Mouse (Mus musculus): ENCODE results near the gene Slc38a10.

Slc38a10 gene

GRCm38 (mm10) chr11:120173213-120173612 lies 22.1 kb upstream of the Slc38a10 start:
- DNase-seq = no peak

DNA sequence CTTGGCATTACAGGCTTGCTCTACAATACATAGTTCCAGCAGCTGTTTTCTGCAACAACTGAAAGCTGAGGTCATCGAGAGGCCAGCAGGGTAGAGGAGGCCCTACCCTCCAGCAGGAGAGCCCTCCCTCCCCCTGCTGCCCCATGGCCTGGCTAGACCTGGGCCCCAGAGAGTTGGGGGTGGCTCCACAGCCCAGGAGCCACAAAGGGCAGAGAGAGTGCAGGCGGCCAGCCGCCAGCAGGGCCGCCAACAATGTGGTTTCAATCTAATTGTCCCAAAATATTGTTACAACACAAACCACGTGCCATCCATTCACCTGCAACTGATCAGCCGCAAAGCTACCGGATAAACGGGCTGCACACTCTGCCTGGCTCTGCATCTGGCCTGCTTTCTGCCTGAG lies 20.0 kb upstream of the Slc38a10 start:
- no peak for DNase-seq

DNA sequence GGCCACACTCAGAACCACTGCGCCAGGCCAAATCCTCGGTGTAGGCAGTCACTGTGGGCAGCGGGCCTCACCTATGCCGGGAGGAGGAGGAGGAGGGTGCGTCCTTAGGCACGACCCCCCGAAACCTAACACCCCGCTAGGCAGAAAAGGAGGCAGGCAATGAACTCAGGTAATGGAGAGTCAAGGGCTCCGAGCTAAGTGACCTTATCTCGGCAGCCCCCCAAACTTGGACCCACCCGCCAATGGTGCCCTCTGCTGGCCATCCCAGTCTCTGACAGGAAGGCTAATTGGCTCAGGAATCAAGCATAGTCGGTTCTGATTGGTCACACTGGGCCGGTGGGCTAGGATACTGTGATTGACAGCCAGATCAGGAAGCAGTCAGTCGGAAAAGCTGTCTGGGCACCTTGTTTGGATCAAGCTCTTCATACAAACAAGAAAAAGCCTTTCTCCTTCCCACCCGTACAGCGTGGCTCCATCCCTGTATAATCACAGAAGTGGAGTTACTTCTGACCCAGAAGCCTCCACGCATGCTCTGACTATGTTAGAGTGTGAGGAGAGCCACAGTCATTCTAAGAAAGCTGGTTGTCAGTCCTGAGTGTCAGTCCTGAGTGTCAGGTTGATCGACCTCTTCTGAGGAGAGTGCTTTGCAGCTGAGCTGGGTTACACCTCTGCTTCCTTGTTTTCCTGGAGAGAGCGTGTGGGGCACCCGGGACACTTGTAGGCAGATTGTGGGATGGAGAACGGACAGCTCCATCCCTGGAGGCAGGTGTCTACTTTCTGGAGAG lies 18.3 kb upstream of the Slc38a10 start:
- DNase-seq = peak; percentile 62

- DNase-seq = no peak
These were observed 17.4 kb upstream of the Slc38a10 start for GRCm38 (mm10) chr11:120168516-120168915.

DNA sequence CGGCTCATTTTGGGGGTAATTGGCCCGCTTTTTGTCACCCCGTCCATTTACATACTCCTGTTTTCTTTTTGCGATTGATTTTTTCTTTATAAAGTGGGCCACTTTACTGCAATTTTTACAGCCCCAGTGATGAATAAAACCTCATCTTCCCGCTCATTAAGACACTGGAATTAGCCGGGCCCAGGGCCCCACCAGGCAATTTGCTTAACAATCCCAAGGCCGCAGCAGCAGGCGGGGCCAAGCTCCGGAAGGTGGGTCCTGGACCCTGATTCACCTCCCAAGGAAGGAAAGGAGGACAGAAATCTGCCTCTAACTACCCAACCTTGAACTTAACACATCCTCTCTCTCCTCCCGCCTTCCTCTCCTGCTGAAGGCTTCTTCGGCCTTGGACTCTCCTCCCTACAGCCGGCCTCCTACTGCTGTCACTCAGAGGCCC lies 16.8 kb upstream of the Slc38a10 start:
- DNase-seq = no peak

DNA sequence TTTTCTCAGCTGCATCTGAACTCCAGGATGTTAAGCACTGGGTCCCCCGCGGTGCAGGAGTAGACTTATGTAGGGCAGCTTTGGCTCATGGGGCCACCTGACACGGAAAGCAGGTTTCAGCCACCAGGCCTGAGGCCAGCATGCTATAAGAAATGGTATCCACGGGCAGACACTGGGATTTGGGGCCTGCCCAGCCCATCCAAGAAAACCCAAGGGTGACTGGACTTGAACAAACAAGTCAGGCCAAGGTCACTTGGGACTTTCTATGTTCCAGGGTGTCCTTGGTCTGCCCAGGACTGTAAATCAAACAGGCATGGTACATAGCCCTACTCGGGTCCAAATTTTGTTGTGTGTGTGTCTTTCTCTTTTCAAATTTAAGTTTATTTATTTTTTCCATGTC lies 15.9 kb upstream of the Slc38a10 start:
- no peak for DNase-seq

DNA sequence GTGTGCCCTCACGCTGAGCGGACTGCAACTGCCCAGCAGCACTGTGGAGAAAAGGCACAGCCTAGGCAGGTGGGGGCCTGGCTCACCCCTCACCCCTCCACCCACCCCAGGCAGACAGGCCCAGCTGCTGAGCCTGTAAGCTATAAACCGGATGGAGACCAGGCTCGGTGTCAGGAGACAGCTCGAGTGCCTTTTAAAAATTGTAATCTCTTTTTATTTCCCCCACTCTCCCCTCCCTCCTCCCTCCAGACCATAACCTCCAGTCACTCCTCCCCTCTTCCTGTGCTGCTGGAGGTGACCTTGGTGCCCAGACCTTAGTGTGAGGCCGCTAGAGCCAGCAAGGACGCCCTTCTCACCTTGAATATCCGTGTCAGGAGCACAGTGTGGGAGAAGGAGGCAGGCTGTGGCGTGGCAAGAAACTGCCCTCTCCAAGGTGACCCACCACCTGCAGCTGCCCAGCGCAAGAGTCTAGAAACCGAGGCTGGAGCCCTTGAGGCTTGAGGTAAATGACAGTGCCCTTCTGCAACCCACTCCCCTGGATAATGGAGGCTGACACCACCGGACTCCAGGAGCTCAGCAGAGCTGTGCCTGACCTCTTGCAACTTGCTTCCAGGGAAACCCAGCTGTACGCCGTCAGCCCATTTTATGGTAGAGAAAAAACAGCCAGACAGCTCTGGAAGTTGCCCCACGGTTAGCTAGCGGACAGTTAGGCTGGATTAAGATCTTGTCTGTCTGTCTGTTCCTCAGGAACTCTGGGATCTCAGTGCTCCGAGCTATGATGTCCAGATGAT lies 13.5 kb upstream of the Slc38a10 start:
- DNase-seq = peak; percentile 74

DNA sequence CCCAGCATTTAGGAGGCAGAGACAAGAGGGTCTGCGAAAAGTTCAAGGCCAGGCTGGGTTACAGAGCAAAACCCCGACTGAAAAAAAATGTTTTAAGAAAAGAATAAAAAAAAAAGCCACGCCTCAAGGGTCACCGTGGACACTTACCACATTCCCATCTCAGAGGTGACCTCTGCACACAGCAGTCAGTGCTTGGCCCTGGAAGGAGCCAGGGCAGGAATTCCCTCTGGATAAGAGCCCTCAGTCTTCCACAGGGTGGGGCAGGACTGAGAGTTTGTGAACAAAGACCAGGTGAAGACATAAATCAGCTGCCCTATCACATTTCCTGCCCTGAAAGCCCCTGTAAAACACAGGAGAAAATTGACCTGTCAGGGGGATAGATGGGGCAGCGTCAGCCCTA lies 12.9 kb upstream of the Slc38a10 start:
- no peak for DNase-seq

- no peak for DNase-seq
These were observed 12.1 kb upstream of the Slc38a10 start for GRCm38 (mm10) chr11:120163207-120163606.

DNA sequence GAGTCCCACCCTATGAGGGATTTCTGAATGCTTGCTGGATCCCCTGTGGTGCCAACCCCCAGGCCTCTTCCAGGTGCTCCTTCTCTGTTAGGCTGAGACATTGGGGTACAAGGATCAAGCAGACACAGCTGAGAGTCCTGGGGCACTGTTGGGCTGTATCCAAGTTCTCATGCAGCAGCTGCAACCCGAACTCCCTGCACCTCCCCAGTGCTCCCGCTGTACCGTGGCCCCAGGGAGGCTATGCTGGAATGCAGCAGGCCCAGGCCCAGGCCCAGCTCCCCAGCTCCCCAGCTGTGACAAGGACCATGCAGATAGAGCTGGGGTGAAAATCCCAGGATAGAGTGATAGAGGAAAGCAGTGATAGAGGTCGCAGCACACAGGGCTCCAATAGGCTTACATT lies 10.1 kb upstream of the Slc38a10 start:
- no peak for DNase-seq

- DNase-seq = no peak
These were observed 9.3 kb upstream of the Slc38a10 start for GRCm38 (mm10) chr11:120160478-120160877.

GRCm38 (mm10) chr11:120159653-120160052 lies 8.5 kb upstream of the Slc38a10 start:
- no peak for DNase-seq

GRCm38 (mm10) chr11:120158828-120159227 lies 7.7 kb upstream of the Slc38a10 start:
- DNase-seq = no peak

DNA sequence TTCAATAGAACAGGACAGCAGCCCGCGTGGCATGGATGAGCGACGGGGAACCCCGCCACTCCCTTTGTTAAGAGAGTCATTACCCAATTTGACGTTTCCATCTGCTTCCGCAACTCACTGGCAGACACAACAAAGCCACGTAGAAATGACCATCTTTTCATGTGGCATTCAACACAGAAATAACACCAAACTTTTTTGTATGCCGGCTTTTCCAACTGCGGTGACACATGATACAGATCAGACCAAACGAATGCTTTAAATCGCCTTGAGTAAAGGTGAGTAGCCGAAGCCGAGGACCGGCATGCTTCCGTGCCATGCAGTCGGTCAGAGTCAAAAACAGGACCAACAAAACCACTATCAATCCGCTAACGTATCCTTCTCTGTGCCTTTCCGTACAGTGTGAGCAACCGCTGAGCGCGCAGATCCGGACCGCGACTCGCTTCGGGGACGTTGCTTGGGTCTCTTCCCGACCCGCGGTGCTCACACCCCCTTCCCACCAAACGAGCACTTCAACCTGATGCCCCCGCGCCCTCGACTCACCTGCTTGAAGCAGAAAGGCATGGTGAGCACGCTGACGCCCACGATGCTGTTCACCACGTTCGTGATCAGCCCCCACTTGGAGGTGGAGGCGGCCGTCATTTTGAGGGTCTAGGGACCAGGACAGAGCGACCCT lies 570 bp downstream of the Slc38a10 start:
- DNase-seq = no peak

DNA sequence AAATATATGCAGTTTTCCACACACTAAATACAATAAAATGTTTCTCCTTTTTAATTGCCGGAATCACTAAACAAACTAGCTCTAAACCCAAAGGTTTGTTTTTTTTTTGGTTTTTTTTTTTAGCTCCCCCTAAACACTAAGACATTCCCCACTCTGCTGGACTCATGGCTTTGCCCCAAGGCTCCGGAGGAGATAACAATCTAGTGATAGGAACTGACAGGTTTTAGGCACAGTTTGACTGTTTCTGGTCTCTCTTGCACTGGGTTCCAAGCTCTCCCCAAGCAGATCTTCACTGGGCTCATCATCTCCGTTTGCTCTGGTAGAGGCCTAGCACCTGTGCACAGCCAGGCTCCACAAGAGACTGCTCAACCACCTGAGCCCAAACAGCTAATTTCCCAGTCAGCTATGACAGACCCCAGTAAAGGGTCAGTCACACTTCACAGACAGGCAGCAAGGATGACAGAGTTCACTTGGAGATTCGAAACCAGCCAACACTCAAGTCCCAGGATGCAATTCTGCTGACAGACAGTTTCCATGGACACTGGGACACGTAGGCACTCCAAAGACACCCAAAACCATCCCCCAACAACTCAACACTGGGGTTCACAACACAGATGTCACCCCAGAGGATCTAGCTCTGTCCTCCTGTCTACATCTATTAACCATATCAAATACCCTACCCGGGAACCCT lies 1.5 kb downstream of the Slc38a10 start:
- DNase-seq = peak; percentile 60

DNA sequence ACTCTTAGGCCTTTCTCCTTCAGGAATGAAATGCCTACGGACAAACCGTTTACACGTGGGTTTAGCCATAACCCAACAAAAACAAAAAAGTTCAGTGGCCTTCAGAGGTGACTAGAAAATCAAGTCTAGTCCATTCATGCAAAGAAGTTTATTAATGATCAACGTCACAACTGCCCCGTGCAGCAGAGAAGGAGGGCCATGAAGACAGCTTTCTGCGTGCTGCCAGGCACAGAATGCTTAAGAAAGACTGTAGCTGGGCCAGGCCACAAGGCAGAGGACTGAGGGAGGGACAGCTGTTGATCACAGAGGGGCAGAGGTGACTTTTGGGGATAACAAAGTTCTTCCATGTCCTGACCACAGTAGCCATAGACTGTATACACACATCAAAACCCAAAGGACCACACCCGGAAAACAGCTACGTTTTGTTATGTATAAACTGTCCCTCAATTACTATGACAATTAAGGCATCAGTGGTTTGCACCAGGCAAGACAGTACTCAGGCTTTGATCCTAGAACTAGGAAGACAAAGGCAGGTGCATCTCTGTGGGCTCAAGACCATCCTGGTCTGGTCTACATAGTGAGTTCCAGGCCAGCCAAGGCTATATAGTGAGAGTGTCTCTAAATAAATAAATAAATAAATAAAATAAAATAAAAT lies 2.8 kb downstream of the Slc38a10 start:
- peak; percentile 84 for DNase-seq

- DNase-seq = peak; percentile 93
These were observed 7.2 kb downstream of the Slc38a10 start for GRCm38 (mm10) chr11:120143708-120144497.

DNA sequence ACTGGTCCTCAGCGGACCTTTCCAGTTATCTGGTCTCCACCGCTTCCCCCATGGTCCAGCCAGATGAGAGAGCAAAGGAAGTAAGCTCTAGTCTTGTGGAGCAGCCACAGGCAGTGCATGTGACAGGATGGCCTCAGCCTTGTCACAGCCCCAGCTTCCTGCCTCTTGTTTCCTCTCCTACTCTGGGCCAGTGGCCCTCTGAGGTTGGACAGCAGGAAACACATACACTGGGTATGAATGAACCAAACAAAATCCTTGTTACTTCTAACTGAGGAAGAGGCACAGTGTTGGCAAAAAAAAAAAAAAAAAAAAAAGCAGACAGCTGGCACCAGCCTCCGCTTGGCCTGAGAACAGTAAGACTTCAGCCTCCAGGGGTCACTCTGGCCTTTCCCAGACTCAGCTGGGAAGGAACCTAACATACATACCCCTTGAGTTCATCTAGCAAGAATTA lies 8.5 kb downstream of the Slc38a10 start:
- DNase-seq = peak; percentile 85

- no peak for DNase-seq
These were observed 10.9 kb downstream of the Slc38a10 start for GRCm38 (mm10) chr11:120140255-120140654.

DNA sequence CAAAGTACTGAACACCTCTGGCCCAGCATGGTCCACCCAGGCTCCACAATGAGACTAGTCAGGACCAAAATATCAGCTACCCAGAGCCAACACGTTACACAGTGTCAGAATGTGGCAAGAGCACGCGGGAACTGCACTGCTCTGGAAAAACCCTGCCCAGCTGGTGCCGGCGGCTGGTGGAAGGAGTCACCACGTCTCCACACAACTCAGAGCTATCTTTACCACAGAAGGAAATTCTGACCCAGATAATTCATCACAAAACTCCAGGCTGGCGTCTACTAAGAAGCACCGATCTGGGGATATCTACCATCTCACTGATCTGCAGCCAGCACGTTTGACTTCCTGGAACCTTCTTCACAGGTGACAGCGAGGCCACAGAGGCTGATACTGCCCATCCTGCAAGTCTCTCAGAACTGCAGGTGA lies 11.8 kb downstream of the Slc38a10 start:
- DNase-seq = no peak

- no peak for DNase-seq
These were observed 13.5 kb downstream of the Slc38a10 start for GRCm38 (mm10) chr11:120137625-120138004.
